Mouse (Mus musculus) A20 (cell line): ENCODE results near the gene AI481877.
"Not testable (repeated sequence)": the region's sequence is repeated elsewhere in the genome, so short reads cannot be mapped to it uniquely, and the experiment has no call there.

Source experiments
- DNase-seq: peaks from one replicate; pipeline ENCODE4 v3.0.0-alpha.2; 2011; ENCODE audit warnings: low read depth, low spot score

AI481877 gene

DNA sequence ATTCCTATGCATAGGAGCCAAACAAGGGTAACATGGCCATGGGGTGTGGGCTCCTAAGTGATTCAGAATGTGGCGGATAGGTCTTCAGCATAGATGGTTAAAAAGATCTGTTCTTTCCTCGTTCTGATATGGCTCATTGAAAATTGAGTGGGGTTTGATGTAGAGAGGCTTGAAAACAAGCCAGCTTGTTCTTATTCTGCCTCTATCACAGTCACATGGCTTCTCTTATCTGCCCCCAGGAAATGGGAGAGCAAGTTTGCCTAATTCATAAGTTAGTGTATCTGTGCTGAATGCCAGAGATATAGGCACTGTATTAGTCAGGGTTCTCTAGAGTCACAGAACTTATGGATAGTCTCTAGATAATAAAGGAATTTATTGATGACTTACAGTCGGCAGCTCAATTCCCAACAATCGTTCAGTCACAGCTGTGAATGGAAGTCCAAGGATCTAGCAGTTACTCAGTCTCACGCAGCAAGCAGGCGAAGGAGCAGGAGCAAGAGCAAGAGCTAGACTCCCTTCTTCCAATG lies at the start of gene AI481877:
TSS of gene AI481877 (minus strand) at position 477 of the 527 bp plus-strand sequence.
- DNase-seq: not testable (repeated sequence)

DNA sequence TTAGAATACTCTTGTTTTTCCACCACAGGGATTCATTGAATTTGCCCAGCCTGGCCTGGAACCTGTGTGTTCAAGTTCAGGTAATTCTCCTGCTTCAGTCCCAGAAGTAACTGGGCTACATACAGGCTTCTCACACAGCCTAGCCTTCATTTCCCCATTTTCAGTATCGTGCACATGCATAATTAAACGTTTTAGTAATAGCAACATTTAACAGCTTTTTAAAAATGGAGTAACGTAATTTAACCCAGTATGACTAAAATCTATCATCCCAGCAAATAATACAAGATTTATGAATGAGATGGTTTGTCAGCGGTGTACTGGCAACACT lies 49.7 kb upstream of the AI481877 start:
- DNase-seq: peak; percentile 85

DNA sequence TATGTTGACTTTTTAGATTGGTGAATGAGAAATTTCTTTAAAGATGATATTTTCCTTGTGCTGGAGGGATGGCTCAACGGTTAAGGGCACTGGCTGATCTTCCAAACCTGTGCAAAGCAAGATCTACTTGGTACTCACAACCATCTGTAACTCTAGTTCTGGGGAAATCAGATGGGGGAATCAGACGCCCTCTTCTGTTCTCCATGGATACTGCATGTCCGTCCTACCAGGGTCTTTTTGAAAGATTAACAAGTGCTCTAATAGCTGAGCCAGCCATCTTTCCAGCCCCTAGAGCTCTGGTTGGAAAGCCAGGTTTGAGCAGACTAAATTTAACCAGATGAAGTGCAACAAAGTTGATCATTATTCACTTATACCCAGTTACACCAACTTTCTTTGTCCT lies 48.5 kb upstream of the AI481877 start:
- peak; percentile 80 for DNase-seq

DNA sequence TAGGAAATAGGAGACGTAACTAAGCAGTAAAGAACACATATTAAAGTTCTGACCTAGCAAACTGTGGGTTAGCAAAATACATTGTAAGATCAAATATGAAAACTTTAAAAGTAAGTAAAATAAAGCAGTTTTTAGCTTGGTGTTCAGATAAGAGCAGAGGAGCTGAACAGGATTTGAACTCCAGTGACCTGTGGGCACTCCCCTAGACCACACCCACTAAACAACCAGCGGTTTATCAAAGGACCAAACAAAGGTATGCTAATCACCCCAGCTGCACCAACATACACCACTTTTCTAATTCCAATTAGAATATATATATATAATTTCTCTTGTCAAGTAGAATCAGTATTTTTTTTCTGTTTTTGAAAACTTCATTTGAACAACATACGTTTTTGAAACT lies 46.9 kb upstream of the AI481877 start:
- DNase-seq: no peak

DNA sequence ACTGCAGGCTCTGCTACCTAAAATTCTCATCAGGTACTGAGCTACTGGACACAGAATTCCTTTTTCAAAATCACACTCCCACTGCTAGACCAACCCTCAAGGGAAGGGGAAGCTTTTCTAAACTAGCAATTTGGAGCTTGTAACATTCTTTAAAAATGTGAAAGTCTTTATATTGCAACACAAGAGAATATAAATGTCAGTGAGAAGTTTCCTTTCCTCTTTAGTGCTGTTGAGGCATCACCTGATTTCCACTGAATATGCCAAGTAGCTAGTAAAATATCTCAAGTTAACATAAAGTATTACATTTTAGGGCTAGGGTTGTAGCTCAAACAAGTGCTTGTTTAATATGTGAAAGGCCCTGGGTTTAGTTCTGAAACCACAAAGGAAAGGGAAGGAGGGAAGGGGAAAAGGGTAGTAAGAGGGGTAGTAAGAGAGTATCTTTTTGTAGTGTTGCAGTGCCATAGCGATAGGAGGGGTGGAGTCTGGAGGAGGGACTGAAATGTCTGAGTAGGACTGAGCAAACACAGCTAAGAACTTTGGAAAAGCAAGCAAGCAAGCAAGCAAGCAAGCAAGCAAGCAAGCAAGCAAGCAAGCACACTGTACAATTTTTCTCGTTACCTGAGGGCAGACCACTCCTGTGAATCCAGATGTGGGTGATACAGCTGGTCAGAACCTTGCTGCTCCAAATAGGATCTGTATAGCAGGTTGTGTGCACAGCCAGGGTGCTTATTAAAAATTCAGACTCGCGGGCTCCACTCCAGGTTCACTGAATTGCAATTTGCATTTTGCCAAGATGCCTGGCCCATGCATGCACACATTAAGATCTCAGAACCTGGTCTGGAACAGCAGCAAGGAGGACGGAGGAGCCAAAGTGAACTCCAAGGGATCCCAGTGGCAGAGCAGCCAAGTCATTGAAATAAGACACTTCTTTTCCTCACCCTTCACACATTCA lies 42.8 kb upstream of the AI481877 start:
- no peak for DNase-seq

DNA sequence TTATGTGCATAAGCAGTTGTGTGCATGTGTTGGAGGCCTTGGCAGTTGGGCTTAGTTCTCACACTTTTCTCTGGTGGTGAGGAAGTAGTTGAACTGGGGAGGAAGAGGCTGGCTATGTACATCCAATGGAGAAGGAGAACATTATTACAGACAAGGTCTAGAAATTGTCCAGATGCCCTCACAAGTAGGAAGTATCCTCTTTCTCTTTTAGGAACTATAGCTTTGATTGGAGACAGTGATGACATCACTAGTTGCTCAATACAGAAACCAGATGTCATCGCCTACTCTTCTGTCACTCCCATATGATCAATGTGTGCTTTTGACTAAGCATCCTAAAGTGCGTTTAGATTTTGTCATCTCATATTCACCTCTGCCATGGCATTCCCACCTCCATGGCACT lies 38.8 kb upstream of the AI481877 start:
- DNase-seq: no peak

DNA sequence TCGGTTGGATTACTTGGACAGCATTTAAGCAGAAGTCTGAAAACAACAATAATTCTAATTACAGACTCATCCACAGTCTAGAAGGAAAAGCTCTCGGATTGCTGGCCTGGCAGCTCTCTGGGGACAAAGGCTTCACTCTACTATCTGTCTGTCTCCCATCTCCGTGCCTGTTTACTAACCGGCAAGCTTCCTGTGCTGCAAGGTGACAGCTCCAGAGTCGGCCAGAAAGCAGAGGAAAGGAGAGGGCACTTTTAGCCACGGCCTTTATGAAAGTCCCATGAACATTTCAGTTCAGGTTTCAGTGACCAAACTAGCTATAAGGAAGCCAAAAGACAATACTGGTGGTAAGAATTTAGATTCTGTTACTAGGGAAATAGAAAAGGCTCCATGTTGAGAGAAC lies 37.1 kb upstream of the AI481877 start:
- DNase-seq: no peak

DNA sequence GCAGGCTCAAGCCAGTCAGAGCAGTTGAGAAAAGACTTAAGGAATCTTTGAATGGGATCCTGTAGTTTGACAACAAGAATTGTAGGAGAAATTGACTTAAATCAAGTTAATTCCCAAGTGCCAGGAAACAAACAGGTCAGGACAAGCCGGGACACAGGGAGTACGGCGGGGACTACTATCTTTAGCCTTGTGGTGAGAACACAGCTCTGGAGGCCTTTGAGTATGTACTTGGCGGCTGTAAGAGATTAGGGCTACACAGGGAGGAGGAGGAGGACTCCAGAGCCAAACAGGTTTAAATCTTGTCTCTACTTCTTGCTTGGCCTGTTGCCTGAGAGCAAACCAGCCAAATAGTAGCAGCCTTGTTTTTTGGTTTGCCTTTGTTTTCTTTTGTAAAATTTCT lies 36.2 kb upstream of the AI481877 start:
- no peak for DNase-seq

DNA sequence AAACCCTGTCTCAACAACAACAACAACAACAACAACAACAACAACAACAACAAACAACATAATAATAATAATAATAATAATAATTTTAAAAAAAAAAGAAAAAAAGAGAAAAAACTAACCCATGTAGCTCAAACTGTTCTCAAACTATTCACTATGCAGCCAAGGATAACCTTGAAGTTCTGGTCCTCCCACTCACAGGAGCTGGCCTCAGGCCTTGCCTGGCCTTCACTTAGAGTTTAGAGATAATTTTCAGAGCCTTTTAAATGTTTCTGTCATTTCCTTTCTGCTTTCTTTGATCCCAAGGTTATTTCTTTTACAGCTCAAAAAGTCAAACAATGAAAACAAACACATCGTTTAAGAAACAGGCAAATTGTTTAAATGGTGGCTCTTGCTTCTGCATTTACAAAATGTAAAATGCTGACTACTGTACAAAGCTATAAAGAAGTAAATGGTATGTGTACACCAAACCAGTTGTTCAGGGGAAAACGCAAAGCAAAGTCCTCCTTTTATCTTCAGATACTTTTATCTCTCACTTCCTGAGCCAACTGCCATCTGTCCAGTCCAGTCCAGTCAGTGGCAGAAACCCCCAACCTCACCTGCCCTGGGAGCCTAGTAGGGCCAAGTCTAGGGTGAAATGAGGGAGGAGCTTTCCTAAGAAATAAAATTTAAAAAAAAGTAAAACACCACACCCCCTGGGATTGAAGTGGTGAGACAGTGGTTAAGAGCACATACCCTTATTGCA lies 34.6 kb upstream of the AI481877 start:
- DNase-seq: no peak

DNA sequence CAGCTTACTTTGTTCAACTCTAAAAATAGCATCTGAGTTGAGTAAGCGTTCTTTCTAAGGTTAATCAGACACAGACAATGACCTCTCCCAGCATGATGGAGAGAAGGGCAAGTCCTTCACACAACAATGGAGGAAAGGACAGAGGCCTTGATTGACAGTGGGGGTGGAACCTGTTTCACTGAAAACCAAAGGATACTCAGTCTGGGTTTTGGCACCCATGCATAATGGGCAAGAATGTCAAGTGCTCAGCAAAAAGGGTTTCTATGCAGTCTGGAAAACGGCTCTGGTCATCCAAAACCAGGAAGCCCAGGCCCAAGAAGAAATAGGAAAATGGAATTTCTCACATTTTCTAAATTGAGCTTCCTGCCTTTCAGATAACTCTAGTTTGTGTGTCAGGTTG lies 33.8 kb upstream of the AI481877 start:
- DNase-seq: no peak

DNA sequence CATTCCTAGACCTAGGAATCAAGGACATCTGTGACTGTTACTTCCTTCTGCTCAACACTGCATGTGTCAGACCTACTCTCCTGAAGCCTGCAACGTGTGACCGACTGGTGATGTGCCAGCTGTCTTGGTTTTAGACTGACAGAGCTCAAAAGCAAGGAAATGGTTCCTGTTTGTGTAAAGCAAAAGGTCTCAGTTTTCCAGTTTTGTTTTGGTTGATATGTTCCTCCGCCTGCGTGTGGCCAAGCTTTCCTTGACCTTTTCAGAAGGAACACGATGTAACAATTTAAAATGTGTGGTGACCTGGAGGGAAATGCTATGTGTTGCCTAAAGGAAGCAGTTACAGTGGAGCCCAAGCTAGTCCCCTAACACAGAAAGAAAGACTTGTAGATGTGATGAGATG lies 31.2 kb upstream of the AI481877 start:
- no peak for DNase-seq

DNA sequence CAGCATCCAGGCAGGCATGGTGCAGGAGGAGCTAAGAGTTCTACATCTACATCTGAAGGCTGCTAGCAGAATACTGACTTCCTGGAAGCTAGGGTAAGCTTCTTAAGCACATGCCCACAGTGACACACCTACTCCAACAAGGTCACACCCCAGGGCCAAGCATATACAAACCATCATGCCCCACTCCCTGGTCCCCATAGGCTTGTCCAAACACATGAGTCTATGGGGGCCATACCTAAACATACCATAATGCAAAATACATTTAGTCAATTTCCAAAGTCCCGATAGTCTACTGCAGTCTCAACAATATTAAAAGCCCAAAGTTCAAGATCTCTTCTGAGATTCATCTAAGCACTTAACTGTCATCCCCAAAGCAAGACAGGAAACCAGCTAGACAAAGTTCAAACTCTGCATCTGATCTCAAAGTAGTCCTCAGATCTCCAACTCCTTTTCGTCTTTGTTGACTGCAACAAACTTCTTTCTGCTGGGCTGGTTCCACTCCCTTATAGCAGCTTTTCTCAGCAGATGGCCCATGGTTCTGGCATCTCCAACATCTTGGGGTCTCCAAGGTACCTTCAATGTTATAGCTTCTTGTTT lies 28.6 kb upstream of the AI481877 start:
- no peak for DNase-seq

DNA sequence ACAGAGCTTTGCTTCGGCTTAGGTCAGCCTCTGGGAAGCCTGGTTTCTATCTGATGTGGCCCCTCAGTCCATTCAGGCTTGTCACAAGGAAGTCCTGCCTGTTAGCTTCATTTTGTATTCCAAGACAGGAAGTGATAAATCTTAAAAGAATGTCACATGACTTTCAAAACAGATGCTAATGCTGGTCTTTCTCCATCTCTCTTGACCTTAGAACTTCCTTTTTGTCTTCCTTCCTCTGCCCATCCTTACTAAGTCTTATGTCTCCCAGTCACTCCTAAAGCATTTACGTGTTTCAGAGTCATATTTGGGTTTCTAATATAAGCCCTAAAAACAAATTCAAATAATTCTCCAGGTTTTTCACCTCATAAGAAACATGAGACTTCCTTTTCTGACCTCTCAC lies 25.3 kb upstream of the AI481877 start:
- DNase-seq: no peak

DNA sequence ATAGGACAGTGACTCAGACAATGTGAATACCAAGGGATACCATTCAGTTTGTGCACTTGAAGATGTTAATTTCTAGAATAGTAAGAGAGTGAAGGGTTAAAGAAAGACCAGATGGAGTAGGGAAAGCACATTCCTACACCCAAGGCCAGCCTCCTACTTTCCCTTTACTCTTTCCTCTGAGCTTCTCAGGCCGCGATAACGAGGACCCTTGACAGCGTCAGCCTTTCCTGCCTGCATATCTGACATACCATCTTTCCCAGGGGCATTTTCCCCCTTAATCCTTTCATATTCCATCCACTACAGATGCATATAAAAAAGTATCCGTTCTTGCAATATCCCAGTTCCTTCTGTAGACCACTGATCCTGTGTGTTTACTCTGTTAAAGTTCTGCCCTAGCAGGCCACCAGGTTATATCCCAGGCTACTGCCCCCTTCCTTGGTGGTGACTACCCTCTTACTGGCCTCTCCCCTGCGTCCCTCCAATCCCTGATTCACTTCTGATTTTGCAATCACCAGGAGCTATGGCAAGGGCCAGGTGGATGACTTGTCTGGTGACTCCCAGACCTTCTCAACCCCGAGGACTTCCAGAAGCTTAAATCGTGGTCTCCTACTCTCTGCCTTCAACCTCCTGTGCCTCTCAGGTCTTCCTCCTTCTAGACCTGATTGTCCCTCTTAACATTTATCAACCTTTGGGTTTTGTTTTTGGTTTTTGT lies 22.3 kb upstream of the AI481877 start:
- no peak for DNase-seq

DNA sequence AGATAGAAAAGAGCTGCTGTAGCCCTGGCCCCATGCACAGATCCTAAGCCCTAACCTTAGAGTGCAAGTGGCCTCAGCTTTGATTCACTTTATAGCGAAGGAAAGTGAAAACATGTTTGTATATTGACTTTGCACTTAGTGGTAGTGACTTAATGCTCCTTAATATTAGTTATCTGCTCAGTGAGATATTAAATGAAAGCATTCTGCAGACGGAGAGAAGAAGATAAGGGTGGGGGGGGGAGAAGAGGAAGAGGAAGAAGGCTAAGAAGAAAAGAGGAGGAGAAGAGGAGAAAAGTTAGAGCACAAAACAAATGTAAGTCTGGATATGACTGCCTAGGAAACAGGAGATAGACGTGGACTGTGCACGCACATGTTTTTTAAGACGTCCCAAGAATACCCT lies 21.5 kb upstream of the AI481877 start:
- DNase-seq: no peak

DNA sequence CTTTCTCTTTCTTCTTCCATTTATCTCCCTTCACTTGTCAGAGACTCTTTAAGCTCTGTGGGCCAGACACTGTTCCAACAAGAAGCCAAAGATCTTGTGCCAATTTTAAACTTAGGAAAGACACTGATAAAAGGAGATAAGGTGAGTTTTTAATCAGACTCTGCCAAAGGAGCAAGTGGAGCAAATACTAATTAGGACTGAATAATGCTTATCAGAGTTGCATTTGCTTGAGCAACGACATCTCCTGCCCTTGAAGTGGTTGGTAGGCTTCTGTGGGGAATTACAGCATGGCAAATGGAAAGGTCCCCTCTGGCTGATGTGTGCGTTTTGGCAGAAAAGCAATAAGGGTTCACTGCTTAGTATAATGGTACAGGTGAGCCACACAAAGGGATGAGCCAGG lies 18.9 kb upstream of the AI481877 start:
- DNase-seq: no peak

DNA sequence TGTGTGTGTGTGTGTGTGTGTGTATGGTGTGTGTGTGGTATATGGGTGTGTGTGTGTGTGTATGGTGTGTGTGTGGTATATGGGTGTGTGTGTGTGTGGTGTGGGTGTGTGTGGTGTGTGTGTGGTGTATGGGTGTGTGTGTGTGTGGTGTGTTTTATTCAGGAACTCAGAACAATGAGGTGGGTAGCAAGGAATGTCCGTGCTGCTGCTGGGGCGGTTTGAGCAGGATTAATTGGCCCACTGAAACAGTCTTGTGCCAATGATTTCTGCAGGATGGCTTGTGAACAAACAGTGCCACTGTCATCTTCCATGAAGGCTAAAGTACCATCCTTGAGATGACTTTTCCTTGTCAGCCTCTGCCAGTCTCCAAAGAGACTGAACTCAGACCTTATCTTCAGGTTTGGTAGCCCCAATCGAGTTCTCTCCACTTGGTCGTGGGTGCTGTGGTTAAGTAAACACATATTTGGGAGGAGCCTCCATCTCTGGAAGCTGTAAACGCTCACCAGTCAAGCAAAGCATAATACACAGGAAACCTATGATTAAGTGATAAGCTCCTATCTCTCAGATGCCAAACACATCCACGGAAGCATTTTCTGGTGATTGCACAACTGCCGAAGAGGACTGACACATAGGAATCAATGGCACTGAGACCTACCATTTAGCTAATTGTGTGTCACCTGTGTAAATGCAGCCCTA lies 18.3 kb upstream of the AI481877 start:
- no peak for DNase-seq

DNA sequence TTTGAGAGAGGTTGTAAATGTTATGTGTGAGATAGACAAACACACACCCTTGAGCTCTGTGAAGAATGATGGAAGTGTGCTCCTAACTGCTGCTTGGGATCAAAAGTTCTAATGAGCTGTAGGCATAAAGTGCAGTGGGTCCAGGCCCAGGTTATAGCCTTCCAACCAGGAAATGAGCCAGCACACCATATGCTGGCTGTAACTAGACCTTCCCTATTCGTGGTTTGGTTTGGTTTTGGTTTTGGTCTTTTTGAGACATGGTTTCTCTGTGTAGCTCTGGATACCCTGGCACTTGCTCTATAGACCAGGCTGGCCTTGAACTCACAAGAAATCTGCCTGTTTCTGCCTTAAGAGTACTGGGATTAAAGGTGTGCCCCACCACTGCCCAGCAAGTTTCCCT lies 13.2 kb upstream of the AI481877 start:
- no peak for DNase-seq

DNA sequence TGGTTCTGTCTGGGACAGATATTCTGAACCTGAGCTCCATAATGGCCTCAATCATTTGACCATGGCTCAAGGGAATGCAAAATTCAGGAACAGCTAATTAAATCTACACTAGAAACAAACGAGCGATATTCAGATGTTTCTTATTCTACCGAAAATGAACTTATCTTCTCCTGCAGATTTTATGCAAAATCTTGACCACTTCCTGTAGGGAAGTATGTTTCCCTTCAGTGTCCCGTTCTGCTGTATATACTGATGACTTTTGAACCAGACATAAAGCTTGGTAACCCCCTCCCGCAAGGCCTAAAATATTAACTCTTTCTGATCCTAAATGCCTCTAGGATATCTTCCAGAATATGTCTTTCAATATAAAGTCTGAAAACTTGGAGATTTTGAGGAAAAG lies 12.1 kb upstream of the AI481877 start:
- DNase-seq: no peak

DNA sequence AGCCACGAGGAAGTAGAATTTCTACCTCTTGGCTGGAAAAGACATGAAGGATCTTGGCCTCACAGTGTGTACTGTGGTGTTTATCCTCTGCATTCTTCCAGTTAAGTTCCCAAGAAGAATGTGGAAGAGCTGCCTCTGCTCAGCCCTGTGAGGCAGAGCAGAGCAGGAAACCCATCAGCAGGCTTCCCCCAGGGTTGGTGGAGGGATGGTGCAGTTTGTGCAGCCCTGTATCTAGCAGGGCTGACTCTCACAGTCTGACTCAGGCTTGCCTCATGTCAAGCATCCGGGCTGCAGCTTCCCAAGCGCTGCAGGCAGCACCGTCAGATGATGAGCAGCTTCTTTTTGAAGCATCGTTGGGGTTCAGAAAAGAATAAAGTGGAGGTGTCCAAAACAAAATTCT lies 10.3 kb upstream of the AI481877 start:
- DNase-seq: no peak

DNA sequence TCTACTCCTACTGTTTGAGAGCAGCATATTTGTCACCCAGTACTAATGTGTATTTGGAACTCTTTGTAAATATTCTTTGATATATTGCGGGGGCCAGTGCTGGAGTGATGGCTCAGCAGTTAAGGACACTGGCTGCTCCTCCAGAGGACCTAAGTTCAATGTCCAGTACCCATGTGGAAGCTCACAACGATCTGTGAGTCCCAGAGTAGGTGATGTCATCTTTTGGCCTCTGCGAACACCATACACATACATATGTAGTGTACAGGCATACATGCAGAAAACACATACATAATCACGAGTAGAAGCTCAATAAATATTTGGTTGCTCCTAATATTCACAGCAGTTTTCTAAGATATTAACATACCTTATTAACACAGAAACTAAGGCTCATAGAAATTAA lies 9.8 kb downstream of the AI481877 start:
- no peak for DNase-seq
